Mouse (Mus musculus) embryonic fibroblast, embryonic 13.5 days (primary cell): ENCODE measurements around the gene Epop. TPM values are rescaled to one million over a fixed set of nuclear protein-coding genes. Genes with fewer than 3 reads are reported as not detected.
"Not testable (repeated sequence)": the region's sequence is repeated elsewhere in the genome, so short reads cannot be mapped to it uniquely, and the experiment has no call there.

Source experiments
- H3K27ac ChIP-seq: 2 replicates; pipeline ENCODE4 v1.5.1; 2012; ENCODE audit warnings: low read length, control low read depth, inconsistent platforms; ENCODE audit not compliant: insufficient read depth
- H3K4me1 ChIP-seq: 2 replicates; pipeline ENCODE4 v1.6.1; 2011; ENCODE audit warnings: low read length; ENCODE audit not compliant: control insufficient read depth, insufficient read depth
- H3K4me3 ChIP-seq: 2 replicates; pipeline ENCODE4 v1.5.1; 2011; ENCODE audit warnings: mild to moderate bottlenecking, control low read depth, low read length; ENCODE audit not compliant: insufficient read depth
- CTCF ChIP-seq: IDR thresholded peaks from 2 replicates; pipeline ENCODE4 v1.5.1; 2011; ENCODE audit warnings: mild to moderate bottlenecking, control low read depth, low read length, moderate library complexity, borderline replicate concordance; ENCODE audit not compliant: insufficient read depth
- POLR2A ChIP-seq: IDR thresholded peaks from 2 replicates; pipeline ENCODE4 v1.6.1; 2011; ENCODE audit warnings: low read depth, mild to moderate bottlenecking, control low read depth, low read length, moderate library complexity
- polyA plus RNA-seq: library from polyadenylated mRNA; stranded (reverse); fragments of >200 nt; gene quantifications from 2 replicates; pipeline ENCODE4 v1.2.4, GENCODE M21; 2011; ENCODE audit warnings: low read depth; ENCODE audit not compliant: missing spikeins, insufficient read length

Epop gene
- polyA plus RNA-seq, 1 experiment: 1.4 TPM

GRCm38 (mm10) chr11:97660734-97661647, 31.5 kb upstream of the Epop start:
- TF ChIP-seq CTCF: no peak
- no peak; the same call in 1 of the 2 replicates for TF ChIP-seq POLR2A
- H3K4me3 ChIP-seq: peak overlapping the region; percentile 63
- no peak overlapping the region; the same call in 1 of the 2 replicates for H3K27ac ChIP-seq
- H3K4me1 ChIP-seq: peaks cover 6% of the 10 kb centered on the region

- Histone ChIP-seq H3K4me3 (peak overlapping the region; percentile 74), H3K27ac (peak overlapping the region; percentile 70), H3K4me1 (peaks cover 6% of the 10 kb centered on the region)
- TF ChIP-seq CTCF: no peak
- TF ChIP-seq POLR2A: peak; percentile 59; the same call in 1 of the 2 replicates
Observed at GRCm38 (mm10) chr11:97659990-97660714, 30.6 kb upstream of the Epop start.

- Histone ChIP-seq H3K4me1 (peaks cover 6% of the 10 kb centered on the region), H3K27ac (peak overlapping the region; percentile 70), H3K4me3 (peak overlapping the region; percentile 74)
- TF ChIP-seq POLR2A (no peak), CTCF (no peak)
Observed at GRCm38 (mm10) chr11:97659267-97659989, 29.9 kb upstream of the Epop start.

- peak overlapping the region; percentile 74 for H3K4me3 ChIP-seq
- peaks cover 6% of the 10 kb centered on the region for H3K4me1 ChIP-seq
- no peak for TF ChIP-seq CTCF
- H3K27ac ChIP-seq: no peak overlapping the region
Observed at GRCm38 (mm10) chr11:97658751-97659266, 29.3 kb upstream of the Epop start.

GRCm38 (mm10) chr11:97657967-97658366, 28.5 kb upstream of the Epop start:
- H3K27ac ChIP-seq, H3K4me1 ChIP-seq: not testable (repeated sequence)

DNA sequence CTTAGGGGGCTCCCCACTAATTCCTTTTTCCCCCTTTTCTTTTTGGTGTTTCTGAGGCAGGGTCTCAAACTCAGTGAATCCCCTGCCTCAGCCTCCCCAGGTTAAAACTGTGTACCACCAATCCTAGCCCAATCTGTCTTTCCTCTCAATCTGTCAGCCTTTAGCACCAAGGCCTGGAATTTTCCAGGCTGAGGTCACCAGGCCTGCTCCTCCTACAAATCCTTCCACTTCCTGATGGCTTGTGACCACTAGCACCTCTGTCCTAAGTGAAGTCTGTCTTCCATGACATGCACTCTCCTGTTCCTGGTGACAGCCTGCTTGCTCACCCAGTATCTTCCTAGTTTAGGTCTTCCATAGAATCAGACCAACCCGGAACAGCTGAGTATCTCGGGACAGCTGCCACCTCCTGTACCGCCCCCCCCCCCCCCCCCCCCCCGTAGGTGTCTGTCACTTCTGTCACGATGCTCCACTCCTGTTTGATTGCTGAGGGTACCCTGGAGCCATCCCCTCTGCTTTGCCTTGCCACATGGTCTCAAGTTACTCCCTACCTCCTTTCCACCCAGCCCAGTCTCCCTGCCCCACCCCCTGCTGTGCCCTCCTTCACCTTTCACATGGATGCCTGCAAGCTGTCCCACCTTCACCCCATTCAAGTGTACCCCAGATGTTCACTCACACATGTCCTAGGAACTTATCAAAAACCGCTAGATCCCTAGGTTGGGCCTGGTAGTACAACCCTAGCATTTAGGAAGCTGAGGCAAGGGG, 27.9 kb upstream of the Epop start:
- TF ChIP-seq POLR2A (0 out of 2 replicates have a peak, but pooled peaks have one; percentile 7), CTCF (no peak)
- H3K27ac ChIP-seq: no peak overlapping the region
- H3K4me1 ChIP-seq: peaks cover 6% of the 10 kb centered on the region
- no peak overlapping the region for H3K4me3 ChIP-seq

More at GRCm38 (mm10) chr11:97657967-97658366, 28.5 kb upstream of the Epop start:
- H3K4me3 ChIP-seq: not testable (repeated sequence)

DNA sequence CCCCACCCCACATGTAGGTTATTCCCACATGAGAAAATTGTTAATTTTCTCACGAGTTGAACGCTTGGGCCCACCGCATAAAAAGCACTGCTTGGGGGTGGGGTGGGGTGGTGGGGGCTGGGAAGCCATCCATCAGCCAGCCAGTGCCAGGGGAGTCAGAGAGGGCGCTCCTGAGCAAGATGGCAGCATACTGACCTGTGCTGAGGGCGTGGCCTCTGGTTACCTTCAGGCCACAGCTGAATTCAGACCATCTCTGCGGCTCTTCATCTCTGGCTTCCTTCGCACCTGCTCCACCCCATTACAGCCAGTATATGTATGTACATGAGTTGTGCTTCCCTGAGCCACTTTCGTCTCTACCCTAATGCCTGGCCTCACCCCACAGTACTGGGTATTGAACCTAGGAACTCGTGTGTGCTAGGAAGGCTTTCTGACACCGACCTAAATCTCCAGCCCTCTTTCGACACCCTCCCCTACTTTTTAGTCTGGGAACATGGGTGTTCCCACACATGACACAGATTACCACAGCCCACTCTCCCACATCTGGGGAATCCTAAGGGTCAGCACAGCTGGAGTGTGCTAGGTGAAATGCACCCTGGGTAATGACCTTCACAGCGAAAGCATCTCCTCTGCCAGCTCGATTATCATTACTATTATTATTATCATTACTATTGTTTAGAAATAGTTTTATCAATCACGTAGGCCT, 26.9 kb upstream of the Epop start:
- Histone ChIP-seq H3K4me1 (peaks cover 4% of the 10 kb centered on the region), H3K4me3 (no peak overlapping the region), H3K27ac (no peak overlapping the region)
- no peak for TF ChIP-seq CTCF

GRCm38 (mm10) chr11:97654210-97654609, 24.7 kb upstream of the Epop start:
- TF ChIP-seq CTCF (no peak), POLR2A (no peak)
- Histone ChIP-seq H3K27ac (no peak overlapping the region), H3K4me1 (no peaks in the 10 kb centered on the region; the same call in none of the 2 replicates), H3K4me3 (no peak overlapping the region)

GRCm38 (mm10) chr11:97653376-97653775, 23.9 kb upstream of the Epop start:
- H3K4me3 ChIP-seq, H3K27ac ChIP-seq, H3K4me1 ChIP-seq: not testable (repeated sequence)
